Mouse (Mus musculus) effector memory CD4-positive, alpha-beta T cell, adult 5 months (primary cell): ENCODE data around the gene Bckdk. TPM values are rescaled to one million over a fixed set of nuclear protein-coding genes. Genes with fewer than 3 reads are reported as not detected.

ENCODE experiments used
- polyA plus RNA-seq: library from polyadenylated mRNA; unstranded; fragments of 100-300 nt; shearing (Covaris generic); gene quantifications from one replicate; pipeline ENCODE4 v1.2.1, GENCODE M21; 2017

Bckdk gene
- polyA plus RNA-seq = 39.1 TPM

GRCm38 (mm10) chr7:127903971-127904796 is at the start of gene Bckdk:
TSS of gene Bckdk (plus strand) at chr7:127904082.

DNA sequence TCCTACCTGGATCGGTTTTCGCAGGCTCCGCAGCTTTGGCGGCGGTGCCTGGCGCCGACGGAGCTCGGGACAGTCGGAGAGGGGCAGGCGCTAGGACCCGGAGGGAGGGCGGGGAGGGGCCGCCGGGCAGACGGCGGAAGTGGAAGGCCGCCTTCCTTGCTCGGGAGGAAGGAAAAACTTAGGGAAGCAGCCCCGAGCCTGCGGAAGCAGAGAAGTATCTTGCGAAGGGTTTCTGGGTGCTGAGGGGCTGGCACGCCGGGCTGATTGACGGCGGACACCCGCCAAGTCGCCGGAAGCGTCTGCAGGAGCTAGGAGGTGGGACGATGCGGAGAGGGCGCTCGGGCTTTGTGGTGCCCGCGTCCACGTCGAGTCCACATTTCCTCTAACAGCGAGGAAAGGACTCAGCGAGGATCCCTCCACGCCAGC is 27.8 kb upstream of the Bckdk start, which contains the start of gene Zfp646:
Zfp646 (plus strand) TSS at position 181 of the 426 bp plus-strand sequence.

DNA sequence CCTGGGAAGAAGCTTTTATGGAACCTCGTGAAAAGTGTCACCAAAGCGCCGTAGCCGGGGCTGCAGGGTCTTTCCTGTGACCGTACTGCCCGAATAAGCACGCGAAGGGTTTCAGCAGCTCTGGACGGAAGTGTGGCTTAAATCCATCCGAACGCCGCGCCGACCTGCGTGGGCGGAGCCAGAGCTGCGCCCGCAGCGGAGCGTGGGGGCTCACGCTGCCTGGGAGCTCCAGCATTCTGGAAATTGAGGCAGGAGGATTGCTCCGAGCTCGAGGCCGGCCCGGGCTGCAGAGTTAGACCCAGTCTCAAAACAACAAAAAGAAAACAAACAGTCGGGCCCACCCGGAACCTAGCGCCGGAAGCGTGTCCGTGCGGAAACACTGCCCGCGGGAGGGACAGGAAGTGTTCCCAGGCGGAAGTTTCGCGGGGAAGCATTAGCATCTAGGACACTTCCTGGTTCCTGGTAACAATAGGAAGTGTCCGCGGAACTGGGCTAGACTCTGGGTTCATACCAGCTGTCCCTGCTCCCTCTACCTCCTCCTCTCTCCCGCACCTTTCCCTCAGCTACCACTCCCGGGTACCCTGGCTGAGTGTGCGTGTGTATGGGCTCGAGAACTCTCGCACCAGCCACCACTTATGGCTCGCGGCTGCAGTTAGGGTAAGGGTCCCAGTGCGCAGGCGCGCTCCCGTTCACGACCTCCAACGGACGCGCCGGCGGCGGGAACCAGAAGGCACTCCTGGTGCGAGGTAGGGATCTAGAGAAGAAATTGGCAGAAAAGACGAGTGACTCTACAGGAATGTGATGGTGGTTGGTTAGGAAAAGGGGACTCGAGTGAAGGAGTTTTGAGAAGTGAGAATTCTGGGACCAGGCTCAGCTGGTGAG is 27.2 kb upstream of the Bckdk start, which contains the start of gene Zfp668:
Zfp668 (minus strand) TSS at position 362 of the 882 bp plus-strand sequence.

GRCm38 (mm10) chr7:127890798-127891197 is 13.1 kb upstream of the Bckdk start, which contains the start of gene Prss53:
TSS of gene Prss53 (minus strand) at chr7:127890970.

GRCm38 (mm10) chr7:127895442-127895841 is 8.4 kb upstream of the Bckdk start, which contains the start of the genes Gm21974 and Vkorc1:
TSS of gene Gm21974 (minus strand) at chr7:127895454.
TSS of gene Vkorc1 (minus strand) at chr7:127895617.

GRCm38 (mm10) chr7:127912190-127912871 is 8.4 kb downstream of the Bckdk start, which contains the start of gene Kat8:
TSS of gene Kat8 (plus strand) at chr7:127912516.

DNA sequence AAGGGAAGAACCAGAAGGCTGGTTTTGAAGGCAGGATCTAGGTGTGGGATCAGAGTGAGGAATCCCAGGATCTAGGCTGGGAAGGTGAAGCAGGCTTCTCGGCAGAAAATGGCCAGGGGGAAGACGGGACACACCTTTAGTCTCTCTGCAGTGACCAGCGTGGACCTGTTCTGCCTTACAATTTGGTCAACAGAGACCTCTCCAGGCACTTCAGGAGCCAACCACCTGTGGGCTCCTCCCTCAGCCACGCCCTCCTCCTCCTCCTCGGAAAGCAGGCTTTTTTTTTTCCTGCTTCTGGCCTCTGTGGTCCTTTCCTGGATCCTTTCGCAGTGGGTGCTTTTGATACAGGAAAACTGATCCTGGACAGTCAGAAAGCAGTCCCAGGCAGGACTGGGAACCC is 26.0 kb downstream of the Bckdk start, which contains the start of gene Prss8:
Prss8 (minus strand) TSS at position 182 of the 400 bp plus-strand sequence.

DNA sequence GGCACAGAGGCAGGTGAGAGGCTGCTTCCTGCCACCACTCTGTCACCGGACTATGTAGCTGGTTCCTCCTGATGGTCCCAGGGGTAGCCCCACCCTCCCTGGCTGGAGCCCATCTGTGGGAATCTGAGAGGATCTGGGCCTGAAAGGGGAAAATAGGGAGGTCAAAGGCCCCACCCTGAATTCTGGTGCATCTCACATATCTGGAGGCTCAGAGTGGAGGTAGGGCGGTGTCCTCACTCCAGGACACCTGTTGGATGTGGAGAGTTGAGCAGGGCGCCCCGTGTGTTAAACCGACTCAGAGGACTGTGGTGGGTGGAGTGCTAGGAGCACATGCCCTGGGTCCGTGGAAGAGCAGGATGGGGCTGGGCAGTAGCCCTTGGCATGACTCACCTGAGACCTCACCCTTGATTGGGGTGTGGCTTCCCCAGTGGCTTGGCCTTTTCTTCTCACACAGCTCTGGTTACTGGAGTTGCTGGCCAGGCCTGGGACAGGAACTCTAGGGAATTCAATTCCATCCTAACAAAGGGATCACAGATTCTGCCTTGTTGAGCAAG is 42.7 kb downstream of the Bckdk start, which contains the start of gene Prss36:
Prss36 (minus strand) TSS at position 256 of the 554 bp plus-strand sequence.

Other genes with a start within 250 kb of the Bckdk start
- 59.3 TPM for gene Bcl7c, start 195.1 kb upstream of the Bckdk start, polyA plus RNA-seq
- not detected for gene Ctf1, start 191.3 kb upstream of the Bckdk start, polyA plus RNA-seq
- not detected for gene Ctf2, start 171.9 kb upstream of the Bckdk start, polyA plus RNA-seq
- gene Fbxl19, start 159.5 kb upstream of the Bckdk start, polyA plus RNA-seq = 0.71 TPM
- gene Orai3, start 134.3 kb upstream of the Bckdk start, polyA plus RNA-seq = 10.5 TPM
- gene Setd1a, start 127.4 kb upstream of the Bckdk start, polyA plus RNA-seq = 7.5 TPM
- not detected for gene Gm49388, start 118.5 kb upstream of the Bckdk start, polyA plus RNA-seq
- gene Hsd3b7, start 103.5 kb upstream of the Bckdk start, polyA plus RNA-seq = 0.79 TPM
- 111 TPM for gene Stx4a, start 79.8 kb upstream of the Bckdk start, polyA plus RNA-seq
- gene Stx1b, start 79.5 kb upstream of the Bckdk start, polyA plus RNA-seq = 0.41 TPM
- gene Zfp646, start 27.9 kb upstream of the Bckdk start, polyA plus RNA-seq = 25.8 TPM
- 9.0 TPM for gene Zfp668, start 27.3 kb upstream of the Bckdk start, polyA plus RNA-seq
- 0.51 TPM for gene Prss53, start 13.1 kb upstream of the Bckdk start, polyA plus RNA-seq
- gene Gm21974, start 8.6 kb upstream of the Bckdk start, polyA plus RNA-seq = not detected
- 47.2 TPM for gene Vkorc1, start 8.5 kb upstream of the Bckdk start, polyA plus RNA-seq
- 32.7 TPM for gene Kat8, start 8.4 kb downstream of the Bckdk start, polyA plus RNA-seq
- not detected for gene Prss8, start 26.0 kb downstream of the Bckdk start, polyA plus RNA-seq
- 1.7 TPM for gene Prss36, start 42.6 kb downstream of the Bckdk start, polyA plus RNA-seq
- gene Fus, start 63.4 kb downstream of the Bckdk start, polyA plus RNA-seq = 253 TPM
- gene Pycard, start 89.8 kb downstream of the Bckdk start, polyA plus RNA-seq = 95.9 TPM
- not detected for gene Trim72, start 99.9 kb downstream of the Bckdk start, polyA plus RNA-seq
- 0.39 TPM for gene Itgam, start 158.6 kb downstream of the Bckdk start, polyA plus RNA-seq
- gene Gm49368, start 158.6 kb downstream of the Bckdk start, polyA plus RNA-seq = not detected
- gene Itgax, start 225.5 kb downstream of the Bckdk start, polyA plus RNA-seq = 0.72 TPM